Mouse (Mus musculus) midbrain, embryonic 12.5 days (tissue): Measurements from ENCODE around the gene Gstm1. TPM values are rescaled to one million over a fixed set of nuclear protein-coding genes. Genes with fewer than 3 reads are reported as not detected.
"Not testable (repeated sequence)": the region's sequence is repeated elsewhere in the genome, so short reads cannot be mapped to it uniquely, and the experiment has no call there.

Experiments used
- ATAC-seq: fragments of 200-750 bp; cut with Nextera tagmentation; 2 replicates; pipeline ENCODE4 v1.8.0; 2017; ENCODE audit warnings: low read depth, moderate TSS enrichment, moderate library complexity; ENCODE audit not compliant: low FRiP score
- H3K27ac ChIP-seq: fragments of 300-500 bp; sonication (generic); replicated peaks from 2 replicates; pipeline ENCODE4 v1.5.1; 2016; ENCODE audit warnings: mild to moderate bottlenecking
- H3K27me3 ChIP-seq: fragments of 300-500 bp; sonication (generic); 2 replicates; pipeline ENCODE4 v1.6.1; 2016; ENCODE audit warnings: mild to moderate bottlenecking
- H3K36me3 ChIP-seq: fragments of 300-500 bp; sonication (generic); 2 replicates; pipeline ENCODE4 v1.6.1; 2016
- H3K4me1 ChIP-seq: fragments of 300-500 bp; sonication (generic); 2 replicates; pipeline ENCODE4 v1.6.1; 2016
- H3K4me2 ChIP-seq: fragments of 300-500 bp; sonication (generic); replicated peaks from 2 replicates; pipeline ENCODE4 v1.6.1; 2016; ENCODE audit warnings: mild to moderate bottlenecking, moderate library complexity
- H3K4me3 ChIP-seq: fragments of 300-500 bp; sonication (generic); 2 replicates; pipeline ENCODE4 v1.5.1; 2016; ENCODE audit warnings: mild to moderate bottlenecking
- H3K9ac ChIP-seq: fragments of 300-500 bp; sonication (generic); replicated peaks from 2 replicates; pipeline ENCODE4 v1.6.1; 2016; ENCODE audit warnings: mild to moderate bottlenecking, moderate library complexity
- H3K9me3 ChIP-seq: fragments of 300-500 bp; sonication (generic); 2 replicates; pipeline ENCODE4 v1.6.1; 2016; ENCODE audit warnings: mild to moderate bottlenecking
- WGBS: fragments of 180-500 bp; shearing (Covaris S2); methylation state at CpG from one replicate; pipeline ENCODE4 v1.1.7; 2016; 5-methylcytosine and 5-hydroxymethylcytosine counted together
- polyA plus RNA-seq: library from polyadenylated mRNA; unstranded; fragments of >200 nt; fragmentation: Nextera tagmentation; extraction: Ambion mirVana; gene quantifications from 2 replicates; pipeline ENCODE4 v1.2.1, GENCODE M21; 2016

The Gstm1 gene
- polyA plus RNA-seq, 1 experiment from 2014 or later: 22.5 TPM

DNA sequence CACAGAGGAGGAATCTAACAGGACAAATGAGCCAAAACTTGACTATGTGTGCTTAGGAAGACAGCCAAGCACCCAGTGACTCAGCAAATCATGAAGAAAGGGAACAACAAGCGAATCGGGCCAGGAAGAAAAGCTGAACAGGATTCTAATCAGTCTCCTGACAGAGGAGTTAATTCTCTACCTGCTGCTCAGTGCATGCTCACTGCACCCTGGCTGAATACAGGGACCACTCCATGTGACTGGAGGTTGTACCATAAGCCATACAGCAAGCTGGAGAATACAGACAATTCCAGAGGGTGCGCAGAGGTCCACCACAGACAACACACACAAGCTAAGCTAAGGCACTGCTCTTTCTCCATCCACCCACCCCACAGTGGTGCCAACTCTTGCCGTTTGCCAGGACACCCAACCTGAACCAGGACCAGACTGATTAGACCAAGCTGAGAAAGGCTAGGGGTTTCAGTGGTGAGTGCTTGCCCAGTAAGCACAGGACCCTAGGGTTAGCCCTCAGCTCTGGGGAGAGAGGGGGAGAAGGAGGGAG, 4.4 kb downstream of the Gstm1 start:
- H3K27ac ChIP-seq: no peak overlapping the region

DNA sequence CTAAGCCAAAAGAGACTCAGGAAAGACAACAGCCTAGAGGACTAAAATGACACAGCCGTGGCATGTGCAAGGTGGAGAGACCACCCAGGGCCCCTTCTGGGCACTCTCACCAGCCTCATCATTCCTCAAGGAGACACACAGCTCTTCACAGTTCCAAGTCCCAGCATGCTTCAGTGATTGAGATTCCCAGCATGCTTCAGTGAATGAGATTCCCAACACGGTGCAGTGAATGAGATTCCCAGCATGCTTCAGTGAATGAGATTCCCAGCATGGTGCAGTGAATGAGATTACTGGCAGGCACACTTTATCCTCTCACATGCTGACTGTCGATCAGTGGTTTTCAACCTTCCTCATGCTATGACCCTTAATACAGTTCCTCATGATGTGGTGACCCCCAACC, 6.2 kb downstream of the Gstm1 start:
- H3K36me3 ChIP-seq: no peaks in the 10 kb centered on the region
- no peak overlapping the region for H3K4me2 ChIP-seq
- no peaks in the 10 kb centered on the region for H3K9me3 ChIP-seq
- no peak overlapping the region for H3K9ac ChIP-seq
- ATAC-seq: peak; percentile 68; the same call in 1 of the 2 replicates
- no peak overlapping the region for H3K27ac ChIP-seq
- H3K4me3 ChIP-seq: no peak overlapping the region
- 31% methylated on average over 3 of the region's 3 CpGs for WGBS
- H3K27me3 ChIP-seq: peaks cover 4% of the 10 kb centered on the region; the same call in 1 of the 2 replicates
- peaks cover 6% of the 10 kb centered on the region for H3K4me1 ChIP-seq

More for the DNA sequence above, 4.4 kb downstream of the Gstm1 start:
- H3K36me3 ChIP-seq: no peaks in the 10 kb centered on the region
- H3K4me3 ChIP-seq: no peak overlapping the region
- peaks cover 18% of the 10 kb centered on the region for H3K4me1 ChIP-seq
- no peak overlapping the region for H3K9ac ChIP-seq
- WGBS: 80% methylated on average over 4 of the region's 4 CpGs
- H3K27me3 ChIP-seq: peaks cover 7% of the 10 kb centered on the region; the same call in 1 of the 2 replicates
- no peaks in the 10 kb centered on the region for H3K9me3 ChIP-seq
- no peak overlapping the region for H3K4me2 ChIP-seq
- no peak for ATAC-seq

DNA sequence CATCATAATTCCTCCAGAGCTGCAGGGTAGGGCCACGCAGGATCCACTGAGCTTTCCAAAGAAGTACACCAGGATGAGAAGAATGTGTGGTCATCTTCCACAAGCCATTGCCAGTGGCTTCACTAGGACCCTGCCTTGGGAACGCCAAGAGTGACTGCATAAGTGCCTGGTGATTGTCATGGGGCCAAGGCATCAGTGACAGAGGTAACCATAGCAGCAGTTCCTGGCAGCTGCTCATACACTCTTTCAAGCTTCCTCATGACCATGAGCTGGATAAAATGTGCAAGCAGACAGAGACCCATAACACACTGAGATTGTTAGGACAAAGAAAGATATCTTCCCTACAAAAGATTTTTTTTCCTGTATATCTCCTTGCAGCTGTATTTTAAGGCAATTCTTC, 7.5 kb downstream of the Gstm1 start:
- Histone ChIP-seq H3K27me3 (no peaks in the 10 kb centered on the region), H3K4me3 (no peak overlapping the region), H3K9me3 (no peaks in the 10 kb centered on the region), H3K27ac (no peak overlapping the region), H3K9ac (no peak overlapping the region), H3K36me3 (no peaks in the 10 kb centered on the region), H3K4me1 (peaks cover 6% of the 10 kb centered on the region), H3K4me2 (no peak overlapping the region)
- no peak for ATAC-seq
- 74% methylated on average over 2 of the region's 2 CpGs for WGBS

DNA sequence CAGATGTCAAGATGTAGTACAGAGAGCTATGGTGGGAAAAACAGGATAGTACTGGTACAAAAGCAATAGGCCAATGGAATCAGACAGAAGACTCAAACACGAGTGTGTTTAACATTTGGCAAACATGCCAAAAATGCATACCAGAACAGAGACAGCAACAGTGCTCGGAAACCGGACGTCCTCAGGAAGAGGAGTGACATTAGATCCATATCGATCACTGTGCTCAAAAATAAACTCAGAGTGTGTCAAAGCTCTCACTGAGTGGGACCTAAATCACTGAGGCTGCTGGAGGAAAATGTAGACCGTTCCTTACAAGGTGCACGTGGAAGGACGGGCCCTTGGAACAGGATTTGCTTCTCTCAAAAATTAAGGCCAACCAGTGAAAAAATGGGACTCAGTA, 15.8 kb downstream of the Gstm1 start:
- Histone ChIP-seq H3K27ac (no peak overlapping the region), H3K4me1 (no peaks in the 10 kb centered on the region), H3K36me3 (no peaks in the 10 kb centered on the region), H3K27me3 (no peaks in the 10 kb centered on the region), H3K9me3 (no peaks in the 10 kb centered on the region), H3K9ac (no peak overlapping the region), H3K4me2 (no peak overlapping the region), H3K4me3 (no peak overlapping the region)
- ATAC-seq: no peak
- WGBS: 87% methylated on average over 8 of the region's 8 CpGs

DNA sequence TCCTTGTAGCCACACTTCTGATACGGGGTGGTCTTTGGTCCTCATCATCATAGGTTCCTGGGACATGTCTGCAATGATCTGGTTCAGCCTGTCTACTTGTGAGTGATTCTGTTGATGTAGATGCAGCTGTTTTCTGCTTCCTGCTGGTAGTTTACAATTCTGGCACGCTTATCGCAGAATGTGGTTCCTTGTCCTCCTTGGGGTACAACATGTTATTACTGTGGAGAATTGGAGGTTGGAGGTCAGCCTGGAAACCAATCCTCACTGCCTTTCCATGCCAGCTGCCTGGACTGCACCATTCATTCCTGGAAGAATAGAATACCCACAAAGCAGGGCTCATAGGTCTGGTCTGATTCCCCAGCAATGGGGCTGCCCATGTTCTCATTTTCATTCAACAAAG, 18.3 kb downstream of the Gstm1 start:
- ATAC-seq: no peak
- Histone ChIP-seq H3K9me3 (no peaks in the 10 kb centered on the region), H3K27me3 (no peaks in the 10 kb centered on the region), H3K4me2 (no peak overlapping the region), H3K4me1 (no peaks in the 10 kb centered on the region), H3K9ac (no peak overlapping the region), H3K36me3 (no peaks in the 10 kb centered on the region), H3K4me3 (no peak overlapping the region), H3K27ac (no peak overlapping the region)
- WGBS: 94% methylated on average over 3 of the region's 3 CpGs

DNA sequence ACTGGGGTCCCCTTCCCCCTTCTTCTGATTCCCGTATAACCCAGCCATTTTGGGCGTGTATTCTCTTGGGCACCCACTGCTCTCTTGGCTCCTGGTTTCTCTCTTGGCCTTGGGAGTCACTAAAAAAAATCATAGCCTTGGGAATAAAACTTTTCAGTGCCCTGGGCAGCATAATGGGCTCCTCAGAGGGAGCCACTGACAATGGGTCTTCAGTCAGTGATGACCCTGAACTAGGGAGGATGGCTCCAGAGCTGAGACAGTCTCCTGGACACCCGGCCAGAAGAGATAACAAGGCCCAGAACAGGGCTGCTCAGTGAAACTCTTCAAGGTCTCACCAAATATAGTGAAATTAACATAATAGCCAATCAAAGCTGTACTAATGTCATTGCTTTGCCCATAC, 19.2 kb downstream of the Gstm1 start:
- no peak for ATAC-seq
- 85% methylated on average over 3 of the region's 3 CpGs for WGBS
- H3K27me3 ChIP-seq: no peaks in the 10 kb centered on the region

DNA sequence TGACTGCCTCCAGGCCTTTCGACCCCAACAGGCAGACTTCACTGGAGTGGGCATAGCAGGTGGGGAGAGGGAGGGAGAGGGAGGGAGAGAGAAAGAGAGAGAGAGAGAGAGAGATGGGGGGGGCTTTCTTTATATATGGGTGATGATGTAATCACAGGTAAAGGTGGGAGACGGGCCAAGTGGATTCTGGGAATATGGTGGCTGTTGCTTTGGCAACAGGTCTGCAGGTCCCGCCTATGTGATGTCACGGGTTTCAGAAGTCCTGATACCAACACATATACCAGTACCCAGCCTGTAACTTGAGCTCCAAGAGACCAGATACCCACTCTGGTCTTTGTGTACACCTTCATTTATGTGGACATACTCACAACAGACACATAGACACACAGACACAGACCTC, 21.2 kb downstream of the Gstm1 start:
- Histone ChIP-seq H3K9ac (no peak overlapping the region), H3K36me3 (no peaks in the 10 kb centered on the region), H3K4me3 (no peak overlapping the region), H3K4me2 (no peak overlapping the region), H3K9me3 (no peaks in the 10 kb centered on the region), H3K27ac (no peak overlapping the region), H3K4me1 (no peaks in the 10 kb centered on the region), H3K27me3 (no peaks in the 10 kb centered on the region)
- no peak for ATAC-seq
- WGBS: 89% methylated on average over 4 of the region's 4 CpGs

More for the DNA sequence above, 19.2 kb downstream of the Gstm1 start:
- no peak overlapping the region for H3K9ac ChIP-seq
- no peak overlapping the region for H3K27ac ChIP-seq
- H3K9me3 ChIP-seq: no peaks in the 10 kb centered on the region
- no peak overlapping the region for H3K4me2 ChIP-seq
- H3K4me3 ChIP-seq: no peak overlapping the region
- H3K36me3 ChIP-seq: no peaks in the 10 kb centered on the region
- no peaks in the 10 kb centered on the region for H3K4me1 ChIP-seq

DNA sequence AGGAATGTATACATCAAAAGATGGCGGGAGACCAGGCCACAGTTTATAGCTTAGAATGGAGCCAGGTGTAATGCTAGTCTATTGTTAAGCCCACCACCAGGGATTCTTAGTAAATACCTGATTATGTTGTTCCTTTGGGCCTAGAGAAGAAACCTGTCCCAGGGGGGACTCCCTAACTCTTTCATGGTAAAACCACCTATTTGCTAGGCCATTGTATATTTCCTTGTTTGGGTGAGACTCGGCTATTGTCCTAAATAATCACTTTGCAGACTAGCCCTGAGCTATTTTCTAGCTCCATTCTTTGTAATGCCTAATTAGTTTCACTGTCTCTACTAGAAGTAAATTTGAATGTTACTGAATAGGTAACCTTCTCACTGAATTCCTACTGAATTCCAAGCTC, 21.8 kb downstream of the Gstm1 start:
- not testable (repeated sequence) for H3K4me2 ChIP-seq, H3K36me3 ChIP-seq, H3K4me1 ChIP-seq, H3K27ac ChIP-seq, H3K27me3 ChIP-seq, H3K9me3 ChIP-seq, H3K9ac ChIP-seq, ATAC-seq, H3K4me3 ChIP-seq
- 80% methylated on average over 2 of the region's 2 CpGs for WGBS

DNA sequence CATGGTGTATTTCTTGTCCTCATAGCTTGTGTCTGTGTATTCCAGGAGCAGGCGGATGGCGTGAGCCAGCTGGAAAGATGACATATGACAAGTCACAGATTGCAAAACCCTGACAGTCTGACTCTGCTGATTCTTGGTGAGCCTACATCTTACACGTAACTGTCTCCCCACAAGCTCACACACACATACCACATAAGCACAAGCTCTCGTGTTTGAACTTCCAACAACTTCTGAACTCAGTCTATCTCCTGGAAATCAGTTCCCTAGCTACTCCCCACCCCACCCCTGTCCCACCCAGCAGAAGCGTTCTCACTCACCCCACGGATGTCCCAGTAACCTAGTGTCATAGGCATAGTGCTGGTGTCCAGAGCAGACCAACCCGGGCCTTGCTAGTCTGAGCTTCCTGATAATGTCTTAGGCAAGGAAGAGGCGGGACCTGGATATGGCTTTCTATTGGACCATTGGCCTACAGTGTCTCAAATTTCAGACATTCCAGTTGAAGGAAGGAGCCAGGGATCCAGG, 31.7 kb downstream of the Gstm1 start, which contains the start of gene Gstm2:
Gene Gstm2, minus strand, starts transcription at position 413 of the 522 bp plus-strand sequence.
- H3K4me3 ChIP-seq: no peak within 1 kb of the TSS
- ATAC-seq: no peak
- no peaks in the 10 kb centered on the region for H3K4me1 ChIP-seq
- no peaks in the 10 kb centered on the region for H3K9me3 ChIP-seq
- no peaks in the 10 kb centered on the region for H3K27me3 ChIP-seq
- H3K4me2 ChIP-seq: no peak within 1 kb of the TSS
- no peak within 1 kb of the TSS for H3K27ac ChIP-seq
- no peaks in the 10 kb centered on the region for H3K36me3 ChIP-seq
- WGBS: 73% methylated on average over 8 of the region's 8 CpGs
- no peak within 1 kb of the TSS for H3K9ac ChIP-seq

DNA sequence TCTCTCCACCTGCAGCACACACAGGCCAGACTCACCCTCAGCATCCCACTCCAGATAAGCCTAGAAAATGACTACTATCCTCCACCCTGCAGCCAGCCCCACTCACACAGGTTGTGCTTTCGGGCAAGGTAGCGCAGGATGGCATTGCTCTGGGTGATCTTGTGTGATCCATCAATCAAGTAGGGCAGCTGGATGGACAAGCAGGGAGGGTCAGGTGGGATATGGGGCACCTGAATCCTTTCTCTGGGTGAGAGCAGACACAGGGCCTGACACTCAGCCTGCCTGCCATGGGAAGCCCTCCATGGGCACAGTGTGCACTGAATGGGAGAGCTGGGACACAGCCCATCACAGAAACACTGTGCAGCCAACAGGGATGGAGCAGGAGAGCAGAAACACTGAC, 32.6 kb downstream of the Gstm1 start:
- H3K9me3 ChIP-seq, ATAC-seq: not testable (repeated sequence)

DNA sequence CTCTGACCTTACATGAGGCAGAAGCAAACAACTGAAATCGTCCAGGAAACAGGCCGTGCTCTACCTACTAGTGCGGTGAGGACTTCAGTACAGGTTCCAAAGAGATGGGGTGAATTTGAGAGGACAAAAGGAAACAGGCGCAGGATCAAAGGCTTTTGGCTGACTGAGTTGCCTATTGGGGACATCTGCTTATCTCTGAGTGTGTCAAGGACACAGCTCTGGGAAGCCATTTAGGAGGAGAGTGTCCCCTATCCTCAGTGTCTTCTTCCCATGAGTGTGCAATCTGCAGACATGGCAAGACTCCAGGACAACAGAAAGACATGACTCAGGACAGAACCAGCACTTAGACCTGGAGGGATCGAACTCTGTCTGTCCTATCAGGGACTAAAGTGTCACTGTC, 33.3 kb downstream of the Gstm1 start:
- Histone ChIP-seq H3K9me3 (no peaks in the 10 kb centered on the region), H3K4me1 (no peaks in the 10 kb centered on the region), H3K4me3 (no peak overlapping the region), H3K27me3 (no peaks in the 10 kb centered on the region), H3K9ac (no peak overlapping the region), H3K4me2 (no peak overlapping the region), H3K36me3 (no peaks in the 10 kb centered on the region), H3K27ac (no peak overlapping the region)
- 88% methylated on average over 5 of the region's 5 CpGs for WGBS
- no peak for ATAC-seq

More for the DNA sequence above, 32.6 kb downstream of the Gstm1 start:
- not testable (repeated sequence) for H3K27ac ChIP-seq, H3K4me3 ChIP-seq, H3K27me3 ChIP-seq, H3K4me2 ChIP-seq, H3K36me3 ChIP-seq, H3K4me1 ChIP-seq, H3K9ac ChIP-seq
- 92% methylated on average over 2 of the region's 2 CpGs for WGBS

DNA sequence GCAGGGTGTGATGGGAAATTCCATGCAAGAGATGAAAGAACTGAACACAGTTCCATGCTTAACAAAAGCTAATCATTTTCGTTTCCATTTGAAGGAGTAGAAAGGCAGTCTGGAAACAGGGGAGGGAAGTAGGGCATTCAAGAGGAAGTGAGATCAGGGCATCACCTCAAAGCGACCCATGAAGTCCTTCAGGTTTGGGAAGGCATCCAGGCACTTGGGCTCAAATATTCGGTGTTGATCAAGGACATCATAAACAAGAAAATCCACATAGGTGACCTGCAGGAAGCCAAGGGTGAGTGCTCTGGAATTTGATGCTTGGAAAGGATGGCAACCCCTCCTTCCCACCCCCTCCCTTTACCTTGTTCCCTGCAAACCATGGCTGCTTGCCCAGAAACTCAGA, 34.0 kb downstream of the Gstm1 start:
- H3K36me3 ChIP-seq: no peaks in the 10 kb centered on the region
- no peak overlapping the region for H3K4me3 ChIP-seq
- WGBS: 75% methylated on average over 3 of the region's 3 CpGs
- no peak overlapping the region for H3K27ac ChIP-seq
- H3K4me1 ChIP-seq: no peaks in the 10 kb centered on the region
- ATAC-seq: no peak
- no peaks in the 10 kb centered on the region for H3K27me3 ChIP-seq
- no peak overlapping the region for H3K9ac ChIP-seq
- H3K9me3 ChIP-seq: no peaks in the 10 kb centered on the region
- no peak overlapping the region for H3K4me2 ChIP-seq

DNA sequence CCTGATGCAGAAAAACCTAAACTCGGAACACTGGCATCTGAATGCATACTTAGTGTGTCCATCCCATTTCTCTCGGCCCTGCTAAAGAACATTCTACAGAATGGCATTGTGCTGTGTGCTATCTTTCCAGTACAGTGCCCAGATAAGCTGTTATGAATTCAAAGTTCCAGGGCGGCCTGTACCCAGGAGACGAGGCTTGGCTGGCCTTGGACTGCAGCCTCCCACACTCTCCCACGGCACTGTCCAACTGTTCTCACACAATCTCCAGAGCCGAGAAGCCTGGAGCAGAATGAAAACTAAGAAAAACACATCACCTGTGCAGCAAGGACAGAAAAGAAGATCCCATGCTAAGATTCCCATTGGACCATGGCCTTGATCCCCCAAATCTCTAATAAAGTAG, 35.0 kb downstream of the Gstm1 start:
- WGBS: 84% methylated on average over 6 of the region's 6 CpGs
- Histone ChIP-seq H3K27ac (no peak overlapping the region), H3K27me3 (no peaks in the 10 kb centered on the region), H3K4me1 (no peaks in the 10 kb centered on the region), H3K4me2 (no peak overlapping the region), H3K9me3 (no peaks in the 10 kb centered on the region), H3K4me3 (no peak overlapping the region), H3K9ac (no peak overlapping the region), H3K36me3 (no peaks in the 10 kb centered on the region)
- no peak for ATAC-seq
